Mouse (Mus musculus): ENCODE data around the gene Rptor.

DNA sequence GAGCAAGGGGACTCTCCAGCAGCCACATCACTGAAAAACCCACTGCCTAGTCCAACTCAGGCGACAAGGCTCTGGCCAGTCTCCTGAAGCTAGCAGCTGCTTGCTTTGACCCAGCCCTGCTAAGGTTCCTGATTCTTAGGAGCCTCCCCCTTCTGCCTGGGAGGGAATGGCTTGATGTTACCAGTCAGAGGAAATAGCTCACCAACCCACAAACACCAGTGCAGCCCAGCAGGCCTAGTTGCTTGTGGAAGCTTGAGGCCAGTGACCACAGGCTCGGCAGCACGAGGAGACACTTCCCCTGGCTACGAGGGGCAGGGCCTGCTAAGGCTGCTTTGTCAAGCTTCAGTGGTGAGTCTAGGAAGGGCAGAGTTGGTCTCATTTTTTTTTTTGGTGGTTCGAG lies 322.5 kb downstream of the Rptor start:
- TF ChIP-seq CTCF (IDR thresholded peaks at IDR 0.05; ENCODE audit: low read depth, low read length) (no peak), POLR2A (IDR thresholded peaks at IDR 0.05; ENCODE audit: extremely low read depth, insufficient read depth, low read length) (no peak)

All from liver, adult 2 months (tissue).